Mouse (Mus musculus) liver, adult 2 months (tissue): ENCODE data around the gene Ccdc28b.

Experiments
- CTCF ChIP-seq: fragments of 200-500 bp; IDR thresholded peaks from 2 replicates; pipeline ENCODE4 v1.5.1; 2011; ENCODE audit warnings: low read depth, low read length, control low read depth
- POLR2A ChIP-seq: fragments of 200-500 bp; IDR thresholded peaks from 2 replicates; pipeline ENCODE4 v1.6.1; 2011; ENCODE audit warnings: low read length, control low read depth; ENCODE audit not compliant: insufficient read depth; ENCODE audit errors: extremely low read depth

GRCm38 (mm10) chr4:129624281-129625028, 708 bp upstream of the Ccdc28b start:
- TF ChIP-seq CTCF (no peak), POLR2A (no peak)
